Mouse (Mus musculus) neutrophil, adult 5-6 weeks (primary cell): ENCODE results near the gene Brd4. TPM values are rescaled to one million over a fixed set of nuclear protein-coding genes. Genes with fewer than 3 reads are reported as not detected.
A peak's percentile ranks its signal among the peaks of the same experiment; 100 is the strongest.
"Not testable (repeated sequence)": the region's sequence is repeated elsewhere in the genome, so short reads cannot be mapped to it uniquely, and the experiment has no call there.

Experiments
- ATAC-seq: fragments of 151-379, 151-347 bp; 2 replicates; pipeline ENCODE4 v1.8.0; 2017; ENCODE audit warnings: mild to moderate bottlenecking, moderate TSS enrichment; ENCODE audit not compliant: insufficient number of reproducible peaks, poor library complexity, low FRiP score, severe bottlenecking; ENCODE audit errors: extremely low read depth
- total RNA-seq: library from RNA; stranded (forward); fragments of 200-1000 nt; gene quantifications from 2 replicates; pipeline ENCODE4 v1.2.3, GENCODE M21; 2017

The Brd4 gene
- total RNA-seq, 1 experiment from 2014 or later, result 73.6 TPM

DNA sequence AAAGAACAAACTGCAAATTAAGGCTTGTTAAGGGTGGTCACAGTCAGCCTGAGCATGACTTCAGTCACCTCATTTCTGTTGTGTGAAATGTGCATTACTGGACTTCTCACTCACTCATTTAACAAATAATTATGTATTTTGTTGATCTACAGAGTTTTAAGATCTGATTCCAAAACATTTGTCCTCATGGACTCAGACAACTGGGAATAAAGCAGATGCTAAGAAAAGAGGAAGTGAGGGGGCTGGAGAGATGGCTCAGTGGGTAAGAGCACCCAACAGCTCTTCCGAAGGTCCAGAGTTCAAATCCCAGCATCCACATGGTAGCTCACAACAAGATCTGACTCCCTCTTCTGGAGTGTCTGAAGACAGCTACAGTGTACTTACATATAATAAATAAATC lies 36.9 kb downstream of the Brd4 start:
- ATAC-seq, result no peak

GRCm38 (mm10) chr17:32246117-32246516 lies 38.4 kb downstream of the Brd4 start:
- no peak for ATAC-seq

GRCm38 (mm10) chr17:32240881-32241531 lies 43.5 kb downstream of the Brd4 start:
- peak; percentile 36; the same call in 1 of the 2 replicates for ATAC-seq

GRCm38 (mm10) chr17:32238589-32238988 lies 45.9 kb downstream of the Brd4 start:
- ATAC-seq, result no peak

DNA sequence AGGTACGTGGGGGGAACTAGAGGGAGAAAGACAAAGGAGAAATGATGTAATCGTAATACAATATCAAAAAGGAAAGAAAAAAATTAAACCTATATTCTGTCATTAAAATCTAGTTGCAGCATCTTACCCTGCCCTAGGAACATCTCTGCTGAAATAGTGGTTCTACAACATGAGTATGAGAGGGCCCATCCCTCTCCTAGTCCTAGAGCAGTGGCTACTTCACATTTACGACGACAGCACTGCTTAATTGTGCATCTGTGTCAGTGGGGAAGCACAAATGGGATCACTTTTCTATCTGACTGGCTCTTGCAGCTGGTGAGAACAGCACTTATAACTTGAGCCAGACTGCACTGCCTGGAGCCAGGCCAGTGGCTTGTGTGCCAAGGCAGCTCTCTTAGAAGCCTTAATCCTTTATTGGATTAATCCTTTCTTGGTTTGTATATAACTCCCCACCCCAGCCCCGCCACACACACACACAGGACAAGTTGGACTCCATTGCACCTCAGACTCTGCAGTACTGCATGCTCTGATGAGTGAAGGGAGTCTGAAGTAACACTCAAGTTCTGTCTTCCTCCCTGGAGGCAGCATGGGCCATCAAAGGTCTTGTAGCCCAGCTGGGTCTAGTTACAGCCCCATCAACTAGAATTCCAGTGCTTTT lies 48.9 kb downstream of the Brd4 start:
- ATAC-seq, result no peak

DNA sequence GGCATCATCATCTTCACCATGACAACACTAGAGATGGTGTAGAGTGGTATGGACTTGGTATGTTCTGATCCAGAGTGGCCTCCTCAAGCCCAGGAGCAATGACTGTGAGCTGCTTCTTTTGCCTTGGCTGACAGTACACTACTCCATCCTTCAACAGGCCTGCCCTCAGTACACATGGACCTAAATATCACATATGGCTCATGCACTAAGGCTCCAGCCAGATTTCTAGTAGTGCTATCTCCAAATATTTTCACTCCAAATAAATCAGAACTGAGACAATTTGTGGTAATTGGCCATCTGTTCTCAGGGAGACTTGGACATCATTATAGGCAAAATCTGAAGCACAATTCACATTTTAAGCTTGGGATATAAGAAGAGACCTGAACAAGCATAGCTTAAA lies 51.3 kb downstream of the Brd4 start:
- no peak for ATAC-seq

GRCm38 (mm10) chr17:32229256-32229655 lies 55.3 kb downstream of the Brd4 start:
- ATAC-seq, result no peak

DNA sequence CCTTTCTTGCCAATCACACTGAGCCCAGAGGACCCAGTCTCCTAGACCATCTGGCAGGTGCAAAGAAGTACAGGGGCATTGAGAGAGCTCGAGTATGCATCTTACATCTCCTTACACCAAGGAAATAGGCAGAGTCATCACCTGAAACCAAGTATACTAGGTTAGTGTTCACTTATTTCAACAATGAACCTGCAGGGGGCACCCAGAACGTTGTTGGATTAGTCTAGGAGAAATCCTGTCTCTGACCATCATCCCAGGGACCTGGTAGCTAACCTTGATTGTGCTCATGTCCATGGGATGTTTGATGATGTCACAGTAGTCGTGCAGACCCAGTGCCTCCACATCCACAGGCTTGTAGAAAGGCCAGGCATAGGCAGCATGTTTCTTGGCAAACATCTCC lies 63.6 kb downstream of the Brd4 start:
- ATAC-seq, result no peak

GRCm38 (mm10) chr17:32215587-32215986 lies 68.9 kb downstream of the Brd4 start:
- ATAC-seq, result not testable (repeated sequence)

GRCm38 (mm10) chr17:32211554-32211953 lies 73.0 kb downstream of the Brd4 start:
- ATAC-seq, result not testable (repeated sequence)

DNA sequence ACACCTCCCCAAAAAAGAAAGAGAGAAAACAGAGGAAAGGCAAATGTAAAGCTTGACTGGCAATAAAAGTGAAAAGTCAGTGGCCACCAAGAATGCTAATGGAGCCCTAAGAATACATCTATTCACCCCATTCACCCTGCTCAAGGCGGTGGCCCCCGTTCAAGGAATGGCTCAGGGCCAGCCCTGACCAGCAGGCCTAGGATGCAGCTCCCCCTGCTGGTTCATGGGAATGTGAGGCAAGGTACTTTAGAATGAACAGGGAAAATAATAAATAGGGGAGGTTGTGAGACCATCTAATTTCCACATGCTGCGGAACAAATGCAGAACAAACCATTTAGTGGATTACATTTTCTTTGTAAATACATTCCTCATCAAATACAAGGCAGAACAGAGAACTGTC lies 74.8 kb downstream of the Brd4 start:
- ATAC-seq, result no peak

DNA sequence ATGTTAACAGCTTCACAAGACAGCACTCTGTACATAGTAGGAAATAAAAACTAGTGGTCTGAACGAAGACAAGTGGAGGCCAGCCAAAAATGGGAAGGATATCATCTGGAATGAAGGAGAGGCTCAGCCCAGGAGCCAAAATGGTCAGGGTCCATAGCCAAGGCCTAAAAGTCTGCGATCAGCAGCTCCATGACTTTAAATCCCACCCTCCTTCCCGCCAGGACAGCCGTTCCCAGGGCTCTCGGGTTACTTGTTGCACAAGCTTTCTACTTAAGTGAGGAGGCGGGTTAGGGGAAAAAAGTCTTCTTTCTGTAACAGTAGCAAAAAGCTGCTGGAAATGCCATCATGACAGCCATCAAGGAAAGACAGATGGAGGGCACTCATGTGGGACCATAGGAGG lies 75.4 kb downstream of the Brd4 start:
- ATAC-seq, result no peak

DNA sequence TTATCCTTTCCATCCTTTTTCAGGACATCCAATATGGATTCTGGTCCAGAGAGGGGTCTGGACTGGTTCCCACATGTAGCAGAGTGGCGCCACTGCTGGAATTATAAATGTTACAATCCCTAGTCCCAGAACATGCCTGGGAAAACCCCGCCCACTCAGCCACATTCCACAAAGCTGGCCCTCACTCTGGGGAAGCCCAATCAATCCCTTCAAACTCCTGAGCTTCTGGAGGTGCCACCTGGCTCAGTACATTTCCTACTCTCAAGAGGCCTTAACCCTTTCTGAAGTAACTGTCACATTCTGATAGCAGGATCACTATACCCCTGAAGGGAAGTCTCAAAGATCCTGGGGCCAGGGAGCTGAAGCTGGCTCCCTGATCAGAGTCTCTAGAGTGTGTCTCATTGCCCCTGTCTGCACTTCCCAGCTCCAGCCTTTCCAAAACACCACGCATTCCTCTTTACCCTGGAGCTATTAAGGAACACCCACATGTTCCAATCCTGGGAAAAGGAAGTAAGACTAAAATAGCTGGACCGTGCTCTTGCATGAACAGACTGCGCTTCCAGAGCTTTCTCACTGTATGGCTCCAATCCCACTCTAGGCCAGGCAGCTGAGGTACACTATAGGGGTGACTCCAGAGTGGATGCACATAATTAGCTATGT lies 76.8 kb downstream of the Brd4 start:
- no peak for ATAC-seq

DNA sequence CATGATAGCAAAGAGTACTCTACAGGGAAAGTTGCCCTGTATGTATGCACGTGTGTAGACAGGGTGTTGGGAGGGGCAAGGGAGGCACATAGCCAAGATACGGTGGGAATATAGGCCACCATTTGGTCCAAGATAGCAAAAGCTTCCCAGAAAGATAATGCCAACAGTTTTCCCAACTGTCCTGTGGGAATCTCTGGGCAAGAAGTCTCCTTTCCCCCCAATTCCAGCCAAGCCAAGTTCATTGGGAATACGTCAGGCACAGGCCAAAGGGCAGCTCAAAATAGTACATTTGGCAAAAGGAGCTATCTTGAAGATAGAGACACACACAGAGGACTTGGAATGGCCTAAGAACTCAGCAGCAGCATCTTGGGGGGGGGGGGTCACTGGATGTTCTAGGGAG lies 79.2 kb downstream of the Brd4 start:
- ATAC-seq, result no peak

DNA sequence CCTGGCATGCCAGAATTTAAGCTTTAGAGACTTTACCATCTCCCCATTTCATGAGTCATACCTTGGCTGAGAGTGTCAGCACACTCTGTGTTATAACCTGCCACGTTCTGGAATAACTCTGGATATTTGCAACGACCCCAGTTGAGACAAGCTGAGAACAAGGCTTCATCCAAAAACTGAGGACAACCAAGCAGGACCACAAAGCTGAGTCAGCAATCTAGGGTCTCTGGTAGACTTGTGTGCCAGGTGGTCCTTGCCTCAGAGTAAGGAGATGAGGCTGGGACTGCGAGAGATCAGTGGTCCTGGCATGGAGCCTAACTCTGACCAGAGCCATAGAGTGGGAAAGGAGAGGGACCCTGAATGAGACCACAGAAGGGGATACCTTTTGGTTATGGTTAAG lies 81.5 kb downstream of the Brd4 start:
- ATAC-seq, result no peak

GRCm38 (mm10) chr17:32201086-32201485 lies 83.4 kb downstream of the Brd4 start:
- ATAC-seq, result no peak

GRCm38 (mm10) chr17:32199796-32200195 lies 84.7 kb downstream of the Brd4 start:
- ATAC-seq, result no peak

- ATAC-seq, result no peak
Observed at GRCm38 (mm10) chr17:32197156-32197555, 87.4 kb downstream of the Brd4 start.

GRCm38 (mm10) chr17:32195725-32196124 lies 88.8 kb downstream of the Brd4 start:
- ATAC-seq, result no peak

- no peak; the same call in 1 of the 2 replicates for ATAC-seq
Observed at GRCm38 (mm10) chr17:32193010-32193409, 91.5 kb downstream of the Brd4 start.
